Mouse (Mus musculus): ENCODE measurements around the gene Ssna1. TPM values are rescaled to one million over a fixed set of nuclear protein-coding genes. Genes with fewer than 3 reads are reported as not detected.

Gene Ssna1
- polyA plus RNA-seq, 2 experiments, result 135 to 267 TPM

- H3K36me3 ChIP-seq (ENCODE audit: control insufficient read depth, insufficient read depth, low read length), result peaks cover 26% of the 10 kb centered on the region
- DNase-seq (ENCODE audit: low spot score) (no peak), ATAC-seq (ENCODE audit: low FRiP score, low read depth) (no peak)
- H3K4me1 ChIP-seq (ENCODE audit: control insufficient read depth, insufficient read depth, low read length), result peaks cover 17% of the 10 kb centered on the region
- no peak overlapping the region for H3K4me3 ChIP-seq (replicated peaks; ENCODE audit: low read length)
- H3K9me3 ChIP-seq (ENCODE audit: control insufficient read depth, low read length), result no peaks in the 10 kb centered on the region
- H3K27me3 ChIP-seq (ENCODE audit: control insufficient read depth, insufficient read depth, low read length), result peaks cover 13% of the 10 kb centered on the region; the same call in 1 of the 2 replicates
- no peak for TF ChIP-seq POLR2A (IDR thresholded peaks at IDR 0.05; ENCODE audit: borderline replicate concordance, extremely low read depth, insufficient read depth, insufficient read length)
- H3K4me2 ChIP-seq (replicated peaks; ENCODE audit: low read depth, low read length, severe bottlenecking), result no peak overlapping the region
- H3K27ac ChIP-seq (replicated peaks; ENCODE audit: low read depth, low read length), result no peak overlapping the region
- no peak overlapping the region for H3K9ac ChIP-seq (ENCODE audit: low read depth, low read length, severe bottlenecking)
These were observed 5.0 kb downstream of the Ssna1 start for GRCm38 (mm10) chr2:25267241-25267640.

GRCm38 (mm10) chr2:25266720-25267119 is 5.5 kb downstream of the Ssna1 start:
- no peaks in the 10 kb centered on the region for H3K9me3 ChIP-seq (ENCODE audit: control insufficient read depth, low read length)
- peaks cover 26% of the 10 kb centered on the region for H3K36me3 ChIP-seq (ENCODE audit: control insufficient read depth, insufficient read depth, low read length)
- H3K27ac ChIP-seq (replicated peaks; ENCODE audit: low read depth, low read length), result no peak overlapping the region
- WGBS, result 42% methylated on average over 2 of the region's 2 CpGs
- peaks cover 17% of the 10 kb centered on the region for H3K4me1 ChIP-seq (ENCODE audit: control insufficient read depth, insufficient read depth, low read length)
- H3K27me3 ChIP-seq (ENCODE audit: control insufficient read depth, insufficient read depth, low read length), result peaks cover 13% of the 10 kb centered on the region; the same call in 1 of the 2 replicates
- H3K4me2 ChIP-seq (replicated peaks; ENCODE audit: low read depth, low read length, severe bottlenecking), result no peak overlapping the region
- no peak overlapping the region for H3K9ac ChIP-seq (ENCODE audit: low read depth, low read length, severe bottlenecking)
- no peak overlapping the region for H3K4me3 ChIP-seq (replicated peaks; ENCODE audit: low read length)
- DNase-seq (ENCODE audit: low spot score), result no peak
- ATAC-seq (ENCODE audit: low FRiP score, low read depth), result no peak
- TF ChIP-seq POLR2A (IDR thresholded peaks at IDR 0.05; ENCODE audit: borderline replicate concordance, extremely low read depth, insufficient read depth, insufficient read length), result no peak

- peaks cover 12% of the 10 kb centered on the region for H3K4me1 ChIP-seq (ENCODE audit: control insufficient read depth, insufficient read depth, low read length)
- TF ChIP-seq POLR2A (IDR thresholded peaks at IDR 0.05; ENCODE audit: borderline replicate concordance, extremely low read depth, insufficient read depth, insufficient read length), result no peak
- no peak overlapping the region for H3K4me2 ChIP-seq (replicated peaks; ENCODE audit: low read depth, low read length, severe bottlenecking)
- H3K36me3 ChIP-seq (ENCODE audit: control insufficient read depth, insufficient read depth, low read length), result peaks cover 26% of the 10 kb centered on the region
- no peaks in the 10 kb centered on the region for H3K9me3 ChIP-seq (ENCODE audit: control insufficient read depth, low read length)
- no peak overlapping the region for H3K27ac ChIP-seq (replicated peaks; ENCODE audit: low read depth, low read length)
- no peak for ATAC-seq (ENCODE audit: low FRiP score, low read depth)
- H3K9ac ChIP-seq (ENCODE audit: low read depth, low read length, severe bottlenecking), result no peak overlapping the region; the same call in 1 of the 2 replicates
- WGBS, result 62% methylated on average over 6 of the region's 6 CpGs
- no peak overlapping the region for H3K4me3 ChIP-seq (replicated peaks; ENCODE audit: low read length)
- no peak for DNase-seq (ENCODE audit: low spot score)
- H3K27me3 ChIP-seq (ENCODE audit: control insufficient read depth, insufficient read depth, low read length), result peaks cover 13% of the 10 kb centered on the region; the same call in 1 of the 2 replicates
These were observed 6.2 kb downstream of the Ssna1 start for GRCm38 (mm10) chr2:25265897-25266656.

- ATAC-seq (ENCODE audit: low FRiP score, low read depth) (no peak), DNase-seq (ENCODE audit: low spot score) (no peak)
- H3K27me3 ChIP-seq (ENCODE audit: control insufficient read depth, insufficient read depth, low read length), result peaks cover 13% of the 10 kb centered on the region; the same call in 1 of the 2 replicates
- H3K9ac ChIP-seq (ENCODE audit: low read depth, low read length, severe bottlenecking), result no peak overlapping the region; the same call in 1 of the 2 replicates
- no peak overlapping the region for H3K27ac ChIP-seq (replicated peaks; ENCODE audit: low read depth, low read length)
- 72% methylated on average over 3 of the region's 3 CpGs for WGBS
- no peaks in the 10 kb centered on the region for H3K9me3 ChIP-seq (ENCODE audit: control insufficient read depth, low read length)
- no peak for TF ChIP-seq POLR2A (IDR thresholded peaks at IDR 0.05; ENCODE audit: borderline replicate concordance, extremely low read depth, insufficient read depth, insufficient read length)
- peaks cover 14% of the 10 kb centered on the region for H3K36me3 ChIP-seq (ENCODE audit: control insufficient read depth, insufficient read depth, low read length)
- no peak overlapping the region for H3K4me2 ChIP-seq (replicated peaks; ENCODE audit: low read depth, low read length, severe bottlenecking)
- no peak overlapping the region for H3K4me3 ChIP-seq (replicated peaks; ENCODE audit: low read length)
- H3K4me1 ChIP-seq (ENCODE audit: control insufficient read depth, insufficient read depth, low read length), result peaks cover 11% of the 10 kb centered on the region
These were observed 7.4 kb downstream of the Ssna1 start for GRCm38 (mm10) chr2:25264851-25265250.

GRCm38 (mm10) chr2:25264286-25264660 is 8.0 kb downstream of the Ssna1 start:
- WGBS, result 74% methylated on average over 5 of the region's 5 CpGs
- Histone ChIP-seq H3K4me2 (replicated peaks; ENCODE audit: low read depth, low read length, severe bottlenecking) (peak overlapping the region; percentile 99; the same call in 1 of the 2 replicates), H3K9me3 (ENCODE audit: control insufficient read depth, low read length) (no peaks in the 10 kb centered on the region), H3K4me3 (replicated peaks; ENCODE audit: low read length) (no peak overlapping the region), H3K4me1 (ENCODE audit: control insufficient read depth, insufficient read depth, low read length) (peaks cover 11% of the 10 kb centered on the region), H3K27ac (replicated peaks; ENCODE audit: low read depth, low read length) (no peak overlapping the region), H3K27me3 (ENCODE audit: control insufficient read depth, insufficient read depth, low read length) (peaks cover 13% of the 10 kb centered on the region; the same call in 1 of the 2 replicates), H3K36me3 (ENCODE audit: control insufficient read depth, insufficient read depth, low read length) (peaks cover 8% of the 10 kb centered on the region), H3K9ac (ENCODE audit: low read depth, low read length, severe bottlenecking) (0 out of 2 replicates have a peak overlapping the region, but pooled peaks have one; percentile 53)
- DNase-seq (ENCODE audit: low spot score) (no peak), ATAC-seq (ENCODE audit: low FRiP score, low read depth) (no peak)
- TF ChIP-seq POLR2A (IDR thresholded peaks at IDR 0.05; ENCODE audit: borderline replicate concordance, extremely low read depth, insufficient read depth, insufficient read length), result no peak

Measured in limb, embryonic 14.5 days (tissue).